Mouse (Mus musculus): ENCODE results near the gene Maml3.

- TF ChIP-seq CTCF (IDR thresholded peaks at IDR 0.05; ENCODE audit: low read depth), result no peak
- TF ChIP-seq EP300 (IDR thresholded peaks at IDR 0.05; ENCODE audit: low read depth), result no peak
Measured at GRCm38 (mm10) chr3:51741824-51742223, 363.1 kb downstream of the Maml3 start.
